Mouse (Mus musculus): ENCODE results near the gene Thra. TPM values are rescaled to one million over a fixed set of nuclear protein-coding genes. Genes with fewer than 3 reads are reported as not detected.

Gene Thra
- total and polyA plus RNA-seq, 3 experiments, result 22.0 to 50.9 TPM; not detected in 1

DNA sequence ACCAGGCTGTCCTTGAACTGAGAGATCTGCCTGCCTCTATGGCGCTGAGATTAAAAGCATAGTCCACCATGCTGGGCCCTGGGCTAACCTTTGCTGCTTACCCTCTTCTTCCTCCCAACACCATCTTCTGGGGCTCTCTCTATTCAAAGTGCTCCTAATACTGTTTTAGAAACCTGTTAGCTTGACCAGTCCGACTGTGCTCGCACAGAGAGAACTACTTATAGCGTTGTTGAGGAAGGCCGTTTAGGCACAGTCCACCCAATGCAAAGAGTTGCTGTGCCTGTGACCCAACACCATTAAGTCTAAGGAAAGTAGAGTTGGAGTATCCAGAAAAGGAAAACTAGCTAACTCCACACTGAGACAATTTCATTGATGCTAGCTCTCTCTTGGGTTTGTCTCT lies 47.7 kb downstream of the Thra start:
- Histone ChIP-seq H3K79me2 (ENCODE audit: control insufficient read depth, insufficient read depth, low read length, poor library complexity) (peaks cover 5% of the 10 kb centered on the region; the same call in 1 of the 2 replicates), H3K27me3 (ENCODE audit: control insufficient read depth in 1 of 2, insufficient read depth in 2 of 2, low read length in 2 of 2) (no peaks in the 10 kb centered on the region), H3K9ac (ENCODE audit: control insufficient read depth, low read depth, low read length, poor library complexity, severe bottlenecking) (peak overlapping the region; percentile 77), H3K27ac (ENCODE audit: control insufficient read depth, low read depth, low read length) (peak overlapping the region; percentile 87), H3K4me3 (ENCODE audit: control insufficient read depth in 1 of 2, insufficient read depth in 1 of 2, low read depth in 2 of 2, low read length in 2 of 2) (peak overlapping the region; percentile 41 to 54), H3K9me3 (replicated peaks; ENCODE audit: insufficient read depth, low read length) (no peaks in the 10 kb centered on the region), H3K36me3 (ENCODE audit: control insufficient read depth in 1 of 2, insufficient read depth in 2 of 2, low read length in 2 of 2) (peaks cover 0 to 46% of the 10 kb centered on the region in 2 experiments; a peak in 2 of 4 replicates), H3K4me1 (ENCODE audit: control insufficient read depth in 1 of 2, insufficient read depth in 2 of 2, low read length in 2 of 2) (peaks cover 21 to 53% of the 10 kb centered on the region in 2 experiments)
- no peak for TF ChIP-seq UBTF (IDR thresholded peaks at IDR 0.05; ENCODE audit: borderline replicate concordance, insufficient read depth, low read depth, low read length)
- TF ChIP-seq HCFC1 (IDR thresholded peaks at IDR 0.05; ENCODE audit: low read depth, low read length), result no peak
- TF ChIP-seq POLR2A (IDR thresholded peaks at IDR 0.05; ENCODE audit: control insufficient read depth in 1 of 2, insufficient read depth in 1 of 2, low read depth in 1 of 2, low read length in 2 of 2, poor library complexity in 1 of 2), result no peak
- TF ChIP-seq MAX (IDR thresholded peaks at IDR 0.05; ENCODE audit: low read length), result no peak
- no peak for TF ChIP-seq POLR2AphosphoS2 (IDR thresholded peaks at IDR 0.05; ENCODE audit: low read length)
- no peak for TF ChIP-seq MYC (IDR thresholded peaks at IDR 0.05; ENCODE audit: low read depth, low read length)
- DNase-seq (ENCODE audit: low read depth, low spot score), result no peak

GRCm38 (mm10) chr11:98788550-98789218 lies 48.2 kb downstream of the Thra start:
- peak; percentile 99 for DNase-seq (ENCODE audit: low read depth, low spot score)
- peaks cover 21 to 53% of the 10 kb centered on the region in 2 experiments for H3K4me1 ChIP-seq (ENCODE audit: control insufficient read depth in 1 of 2, insufficient read depth in 2 of 2, low read length in 2 of 2)
- TF ChIP-seq CHD1 (IDR thresholded peaks at IDR 0.05; ENCODE audit: low read depth, low read length) (0 out of 2 replicates have a peak, but pooled peaks have one; percentile 81), MXI1 (IDR thresholded peaks at IDR 0.05; ENCODE audit: low read depth, low read length) (peak; percentile 100), MAX (IDR thresholded peaks at IDR 0.05; ENCODE audit: low read length) (peak; percentile 100), ZMIZ1 (IDR thresholded peaks at IDR 0.05; ENCODE audit: low read depth, low read length) (peak; percentile 78; the same call in 1 of the 2 replicates), JUND (IDR thresholded peaks at IDR 0.05; ENCODE audit: low read depth, low read length) (no peak), TBP (IDR thresholded peaks at IDR 0.05; ENCODE audit: low read depth, low read length) (peak; percentile 87; the same call in 1 of the 2 replicates), MYC (IDR thresholded peaks at IDR 0.05; ENCODE audit: low read depth, low read length) (peak; percentile 100), GABPA (IDR thresholded peaks at IDR 0.05; ENCODE audit: low read depth, low read length) (no peak), ZKSCAN1 (IDR thresholded peaks at IDR 0.05; ENCODE audit: low read depth, low read length) (no peak), ZNF384 (IDR thresholded peaks at IDR 0.05; ENCODE audit: low read depth, low read length) (no peak; the same call in 1 of the 2 replicates), MAZ (IDR thresholded peaks at IDR 0.05; ENCODE audit: low read depth, low read length) (peak; percentile 94), POLR2A (IDR thresholded peaks at IDR 0.05; ENCODE audit: control insufficient read depth in 1 of 2, insufficient read depth in 1 of 2, low read depth in 1 of 2, low read length in 2 of 2, poor library complexity in 1 of 2) (peak; percentile 45 to 84; a peak in 3 of 4 replicates), SMC3 (IDR thresholded peaks at IDR 0.05; ENCODE audit: low read depth, low read length) (peak; percentile 94), UBTF (IDR thresholded peaks at IDR 0.05; ENCODE audit: borderline replicate concordance, insufficient read depth, low read depth, low read length) (no peak), TCF12 (IDR thresholded peaks at IDR 0.05; ENCODE audit: low read depth, low read length) (peak; percentile 68; the same call in 1 of the 2 replicates), MYB (IDR thresholded peaks at IDR 0.05; ENCODE audit: low read depth, low read length) (no peak), POLR2AphosphoS2 (IDR thresholded peaks at IDR 0.05; ENCODE audit: low read length) (peak; percentile 52; the same call in 1 of the 2 replicates), USF2 (IDR thresholded peaks at IDR 0.05; ENCODE audit: borderline replicate concordance in 1 of 2, insufficient read depth in 1 of 2, low read depth in 1 of 2, low read length in 2 of 2) (peak in 1 of 2 experiments; percentile 61; a peak in 1 of 4 replicates), RCOR1 (IDR thresholded peaks at IDR 0.05; ENCODE audit: low read depth, low read length) (no peak), EP300 (IDR thresholded peaks at IDR 0.05; ENCODE audit: low read depth in 1 of 2, low read length in 2 of 2) (no peak; a peak in 1 of 4 replicates), MAFK (IDR thresholded peaks at IDR 0.05; ENCODE audit: borderline replicate concordance, low read depth, low read length) (0 out of 2 replicates have a peak, but pooled peaks have one; percentile 25), NELFE (IDR thresholded peaks at IDR 0.05; ENCODE audit: low read depth, low read length) (peak; percentile 72), RAD21 (IDR thresholded peaks at IDR 0.05; ENCODE audit: low read depth, low read length) (peak; percentile 90), CTCF (IDR thresholded peaks at IDR 0.05 in 2 of 3, conservative IDR thresholded peaks at IDR 0.05 in 1 of 3; ENCODE audit: control insufficient read depth in 1 of 3, insufficient read depth in 1 of 3, low read depth in 2 of 3, low read length in 3 of 3, poor library complexity in 1 of 3, severe bottlenecking in 1 of 3) (peak; percentile 65 to 100 (median 74); a peak in 5 of 6 replicates), BHLHE40 (IDR thresholded peaks at IDR 0.05; ENCODE audit: borderline replicate concordance, low read depth, low read length) (no peak), ETS1 (IDR thresholded peaks at IDR 0.05; ENCODE audit: low read depth, low read length) (peak; percentile 58; the same call in 1 of the 2 replicates), ELF1 (IDR thresholded peaks at IDR 0.05; ENCODE audit: low read depth, low read length) (peak; percentile 78)

More at GRCm38 (mm10) chr11:98788550-98789218, 48.2 kb downstream of the Thra start:
- H3K79me2 ChIP-seq (ENCODE audit: control insufficient read depth, insufficient read depth, low read length, poor library complexity), result peaks cover 5% of the 10 kb centered on the region; the same call in 1 of the 2 replicates
- H3K27me3 ChIP-seq (ENCODE audit: control insufficient read depth in 1 of 2, insufficient read depth in 2 of 2, low read length in 2 of 2), result no peaks in the 10 kb centered on the region
- H3K36me3 ChIP-seq (ENCODE audit: control insufficient read depth in 1 of 2, insufficient read depth in 2 of 2, low read length in 2 of 2), result peaks cover 0 to 51% of the 10 kb centered on the region in 2 experiments; a peak in 2 of 4 replicates
- H3K9me3 ChIP-seq (replicated peaks; ENCODE audit: insufficient read depth, low read length), result no peaks in the 10 kb centered on the region
- H3K9ac ChIP-seq (ENCODE audit: control insufficient read depth, low read depth, low read length, poor library complexity, severe bottlenecking), result peak overlapping the region; percentile 95
- H3K4me3 ChIP-seq (ENCODE audit: control insufficient read depth in 1 of 2, insufficient read depth in 1 of 2, low read depth in 2 of 2, low read length in 2 of 2), result peak overlapping the region; percentile 41 to 70
- H3K27ac ChIP-seq (ENCODE audit: control insufficient read depth, low read depth, low read length), result peak overlapping the region; percentile 87

Data from MEL (cell line).